Mouse (Mus musculus): ENCODE measurements at regions not wholly inside any gene's neighbourhood (a gene's known extent, or its start where the extent isn't known, plus 50 kb on each side); places are given as distances from the start of the nearest gene placed in this dataset.

DNA sequence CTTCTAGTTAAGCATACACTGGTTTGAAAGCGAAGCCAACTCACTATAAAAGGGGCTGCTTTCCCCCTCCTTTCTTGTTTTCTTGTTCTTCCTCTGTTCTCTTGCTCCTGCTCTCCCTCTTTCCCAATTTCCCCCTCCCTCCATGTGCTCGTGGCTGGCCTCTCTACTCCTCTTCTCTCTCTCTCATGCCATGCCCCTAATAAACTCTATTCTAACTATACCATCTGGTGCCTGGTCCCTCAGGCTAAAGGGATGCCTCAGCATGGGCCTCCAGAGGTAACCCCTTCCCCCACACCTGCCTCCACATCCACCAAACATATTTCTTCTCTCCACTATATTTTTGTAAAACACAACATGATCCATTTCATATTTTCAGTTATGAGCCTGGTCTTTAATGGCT lies 210.1 kb downstream of the Gja1 start:
- in situ Hi-C loops (cut with MseI, MboI), result no loop called here

DNA sequence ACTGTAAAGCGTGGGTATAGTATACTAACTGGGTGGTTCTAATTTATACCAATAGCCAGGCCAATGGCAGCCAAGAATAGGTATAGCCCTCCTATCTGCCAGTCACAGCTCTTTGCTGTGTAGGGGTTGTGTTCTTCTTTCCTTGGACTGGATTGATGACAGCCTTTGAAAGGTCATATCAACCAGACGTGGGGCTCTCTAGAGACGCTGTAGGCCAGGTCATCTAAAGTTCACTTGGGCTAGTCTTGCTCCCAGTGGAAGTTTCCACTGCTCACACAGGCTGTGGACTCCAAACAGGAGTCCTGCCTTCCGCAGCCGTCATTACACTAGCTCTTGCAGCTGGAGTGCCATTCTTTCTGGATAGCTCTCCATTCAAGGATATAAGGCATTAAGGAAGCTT lies 220.3 kb downstream of the Gja1 start:
- in situ Hi-C loops (cut with MseI, MboI), result no loop called here

DNA sequence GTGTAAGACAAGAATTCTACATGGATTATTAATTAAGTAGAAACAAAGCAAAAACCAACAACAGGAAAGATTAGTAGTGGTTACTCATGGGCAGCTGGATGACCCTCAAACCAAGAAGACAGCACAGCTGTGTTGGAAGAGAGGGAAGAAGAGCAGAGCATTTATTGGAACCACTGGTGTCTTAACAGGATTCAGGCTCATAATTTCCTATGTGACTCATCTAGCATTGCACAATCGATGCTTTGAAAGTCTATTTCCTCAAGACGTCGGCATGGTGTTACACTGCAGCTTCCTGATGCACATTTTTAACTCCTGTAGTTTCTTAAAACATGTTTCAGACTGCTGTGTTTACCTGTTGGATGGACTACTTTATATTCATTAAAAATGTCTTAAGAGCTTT lies 221.1 kb downstream of the Gja1 start:
- in situ Hi-C loops (cut with MseI, MboI), result no loop called here

DNA sequence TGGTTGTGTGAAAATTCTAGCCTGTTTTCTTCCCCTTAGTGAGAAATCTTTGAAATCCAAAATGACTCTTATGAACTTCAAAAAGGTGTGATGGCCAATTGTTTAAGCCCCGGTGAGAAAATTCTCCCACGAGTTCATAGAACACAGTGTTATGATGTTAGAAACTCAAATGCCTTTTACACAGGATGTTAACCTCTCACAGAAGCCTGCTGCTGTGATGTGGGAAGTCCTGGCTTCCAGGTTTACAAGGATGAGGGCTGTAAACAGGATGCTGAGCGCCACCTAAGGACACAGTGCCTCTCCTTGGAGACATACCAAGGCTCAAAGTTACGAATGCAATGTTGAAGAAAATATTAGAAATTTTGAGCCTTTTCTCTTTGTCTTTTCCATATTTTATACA lies 222.8 kb downstream of the Gja1 start:
- in situ Hi-C loops (cut with MseI, MboI), result no loop called here

DNA sequence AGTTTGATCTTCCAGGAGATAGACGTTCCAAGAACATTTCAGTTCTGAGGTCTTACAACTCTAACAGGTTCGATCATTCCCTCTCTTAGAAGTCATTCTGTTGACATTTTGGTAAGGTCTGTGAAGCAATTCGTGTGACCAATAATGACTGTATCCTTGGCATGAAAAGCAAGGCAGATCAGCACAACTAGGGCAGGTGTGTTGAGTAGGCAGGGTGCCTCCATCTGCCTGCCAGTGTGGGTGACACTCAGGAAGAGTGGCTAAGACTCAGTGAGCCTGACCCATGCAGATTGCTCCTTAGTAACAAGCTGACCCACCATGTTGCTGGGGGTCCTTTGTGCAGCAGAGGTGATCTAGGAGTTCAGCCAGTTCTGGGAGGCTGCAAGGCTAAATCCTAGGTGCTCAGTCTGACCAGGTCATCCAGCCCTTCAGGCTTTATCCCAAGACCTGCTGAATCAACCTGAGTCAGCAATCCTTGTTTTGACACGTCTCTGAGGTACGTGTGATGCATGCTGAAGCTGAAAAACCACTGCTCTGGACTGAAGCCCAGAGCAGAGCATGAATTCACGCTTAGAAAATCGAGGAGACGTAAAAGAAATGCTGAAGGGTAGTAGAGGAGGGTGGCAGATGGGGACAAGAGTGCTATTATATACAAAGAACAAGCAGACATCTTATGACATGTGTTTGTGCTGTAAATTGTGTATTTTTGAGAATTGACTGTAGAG lies 234.6 kb downstream of the Gja1 start:
- in situ Hi-C loops (cut with MseI, MboI), result no loop called here

DNA sequence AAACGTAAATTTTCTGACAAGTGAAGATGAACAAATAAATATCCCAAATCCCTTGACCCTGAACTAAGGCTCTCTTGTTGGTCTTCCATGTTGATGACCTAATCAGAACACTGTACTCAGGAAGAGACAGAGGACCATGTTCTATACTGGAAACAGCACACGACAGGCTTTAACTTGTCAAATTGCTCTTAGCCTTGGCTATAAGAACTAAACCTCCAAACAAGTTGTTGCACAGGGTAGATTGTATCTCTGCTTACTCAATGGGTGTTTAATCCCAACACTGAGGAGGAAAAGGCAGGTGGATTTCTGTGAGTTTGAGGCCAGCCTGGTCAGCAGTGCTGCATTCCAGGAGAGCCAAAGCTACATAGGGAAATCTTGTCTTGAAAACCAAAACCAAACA lies 265.5 kb downstream of the Gja1 start:
- in situ Hi-C loops (cut with MseI, MboI), result no loop called here

DNA sequence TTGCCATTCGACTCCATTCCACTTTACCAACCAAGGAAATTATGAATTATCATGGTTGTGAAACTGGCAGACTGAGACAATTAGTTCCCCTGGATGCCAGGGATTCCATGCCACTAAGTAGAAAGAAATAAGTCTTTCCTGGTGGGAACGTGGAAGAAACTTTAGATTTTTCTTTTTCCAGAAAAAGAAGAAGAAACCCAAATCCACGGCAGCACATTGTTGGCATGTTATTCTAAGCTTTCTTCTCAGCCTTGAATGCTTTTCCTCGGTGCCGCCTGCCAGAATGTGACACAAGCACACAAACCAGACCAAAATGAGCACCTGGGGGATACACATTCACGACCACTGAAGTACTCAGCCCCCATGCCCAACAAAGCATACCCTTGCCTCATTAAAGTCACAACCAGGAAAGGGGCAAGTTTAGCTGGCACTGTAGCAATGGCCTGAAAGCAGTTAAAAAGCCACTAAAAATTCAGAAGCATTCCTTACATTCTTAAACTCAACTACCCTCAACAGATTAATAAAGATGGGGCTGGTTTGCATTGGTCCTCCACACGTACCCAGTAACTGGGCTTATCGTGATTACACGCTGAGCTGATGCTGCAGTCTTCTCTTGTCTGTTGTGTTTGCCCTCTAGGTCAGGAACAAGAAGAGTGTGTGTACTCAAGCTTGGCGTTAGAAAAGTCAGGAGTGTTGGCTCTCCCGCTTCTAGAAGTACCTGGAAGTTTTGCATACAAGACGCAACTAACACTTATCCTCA lies 266.4 kb downstream of the Gja1 start:
- in situ Hi-C loops (cut with MseI, MboI), result no loop called here

DNA sequence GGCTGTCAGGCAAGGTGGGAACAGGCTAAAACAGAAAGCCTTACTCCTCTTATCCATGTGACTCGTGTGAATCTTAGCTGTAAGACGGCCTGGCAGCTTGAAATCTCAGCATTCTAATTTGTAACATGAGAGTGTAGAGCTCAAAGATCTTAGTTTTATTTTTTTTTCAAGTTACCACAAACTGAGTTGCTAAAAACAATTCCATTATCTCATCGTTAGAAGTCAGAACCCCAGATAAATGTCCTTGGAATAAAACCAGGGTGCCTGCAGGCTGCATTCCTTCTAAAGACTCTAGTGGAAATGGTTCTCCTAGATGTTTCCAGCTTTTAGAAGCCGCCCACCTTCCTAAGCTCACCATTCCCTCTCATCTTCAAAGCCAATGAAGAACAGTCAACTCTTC lies 283.4 kb downstream of the Gja1 start:
- in situ Hi-C loops (cut with MseI, MboI), result no loop called here

DNA sequence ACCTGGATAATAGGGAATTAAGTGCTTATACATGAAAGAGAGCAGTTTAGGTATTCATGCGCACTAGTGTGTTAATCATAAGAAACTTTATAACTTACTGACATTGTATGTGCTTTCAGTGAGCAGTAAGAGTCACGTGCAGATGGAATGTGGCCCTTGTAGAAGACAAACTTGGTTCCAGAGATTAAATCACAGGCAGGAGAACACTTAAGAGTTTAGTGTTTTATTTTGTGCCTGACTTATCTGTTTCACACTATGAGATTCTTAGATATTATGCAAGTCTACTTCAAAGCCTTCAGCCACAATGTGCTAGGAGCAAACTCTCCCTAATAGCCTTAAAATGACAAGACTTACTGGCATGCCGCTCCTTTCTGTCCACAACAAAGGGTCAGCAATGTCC lies 296.8 kb downstream of the Gja1 start:
- in situ Hi-C loops (cut with MseI, MboI), result no loop called here

DNA sequence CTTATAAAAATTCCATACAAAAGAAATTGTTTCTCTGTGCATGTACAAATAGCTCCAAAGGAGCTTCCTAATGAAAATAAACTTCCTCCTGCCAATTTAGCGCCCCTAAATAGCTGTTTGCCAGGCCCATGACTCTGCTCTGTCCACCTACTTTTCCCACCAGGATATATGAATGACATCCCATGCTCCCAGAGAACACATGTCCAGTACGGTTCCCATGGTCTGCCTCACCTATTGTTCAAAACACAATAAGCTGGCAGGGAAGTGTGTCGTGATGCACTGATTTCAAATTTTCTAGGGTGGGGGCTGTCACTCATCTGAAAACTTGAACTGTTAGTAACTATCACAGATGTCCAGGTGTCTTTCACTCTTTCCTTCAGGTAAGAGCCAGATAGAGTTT lies 305.8 kb downstream of the Gja1 start:
- in situ Hi-C loops (cut with MseI, MboI), result no loop called here

DNA sequence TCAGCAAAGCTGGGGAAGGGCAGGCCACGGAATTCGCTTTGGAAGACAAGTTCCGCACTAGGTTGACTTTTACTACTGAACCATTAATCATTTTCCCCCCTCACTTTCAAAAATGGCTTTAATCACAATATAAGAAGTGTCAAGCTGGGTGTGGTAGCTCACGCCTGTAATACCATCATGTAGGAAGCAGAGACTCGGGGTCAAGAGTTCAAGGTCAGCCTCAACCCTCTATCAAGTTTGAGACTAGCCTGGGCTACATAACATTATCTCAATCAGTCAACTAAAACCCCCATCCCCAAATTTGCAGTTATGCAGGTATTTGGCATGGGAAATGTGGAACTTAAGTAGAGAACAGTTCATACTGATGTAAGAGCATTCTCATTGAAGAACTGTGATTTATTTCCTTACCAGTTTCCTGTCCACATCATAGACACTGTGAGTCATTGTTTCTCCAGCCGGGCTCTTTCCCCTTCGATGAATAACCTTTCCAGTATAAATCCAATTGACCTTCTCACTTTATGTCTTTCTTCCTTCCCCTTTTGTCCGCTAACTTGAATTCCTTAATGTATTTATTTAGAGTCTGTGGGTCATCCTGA lies 308.6 kb downstream of the Gja1 start:
- in situ Hi-C loops (cut with MseI, MboI), result no loop called here

DNA sequence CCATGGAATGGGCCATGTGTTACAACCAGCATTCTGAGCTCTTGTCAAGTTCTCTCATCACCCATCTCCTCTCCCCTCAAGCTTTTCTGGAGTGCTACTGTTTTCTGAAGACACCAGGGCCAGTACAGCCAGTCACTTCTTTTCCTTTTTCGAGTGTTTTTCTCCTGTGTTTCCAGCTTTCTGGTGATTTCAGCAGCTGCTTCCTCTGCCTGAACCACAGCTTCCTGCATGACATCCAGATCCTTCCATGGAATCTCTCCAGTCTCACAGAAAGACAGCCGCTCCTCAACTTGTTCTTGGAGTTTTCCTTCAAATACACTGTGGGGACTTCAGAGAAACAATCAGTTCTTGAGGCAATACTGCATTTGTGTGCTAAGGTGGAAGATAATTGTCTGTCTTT lies 314.3 kb downstream of the Gja1 start:
- in situ Hi-C loops (cut with MseI, MboI), result no loop called here

DNA sequence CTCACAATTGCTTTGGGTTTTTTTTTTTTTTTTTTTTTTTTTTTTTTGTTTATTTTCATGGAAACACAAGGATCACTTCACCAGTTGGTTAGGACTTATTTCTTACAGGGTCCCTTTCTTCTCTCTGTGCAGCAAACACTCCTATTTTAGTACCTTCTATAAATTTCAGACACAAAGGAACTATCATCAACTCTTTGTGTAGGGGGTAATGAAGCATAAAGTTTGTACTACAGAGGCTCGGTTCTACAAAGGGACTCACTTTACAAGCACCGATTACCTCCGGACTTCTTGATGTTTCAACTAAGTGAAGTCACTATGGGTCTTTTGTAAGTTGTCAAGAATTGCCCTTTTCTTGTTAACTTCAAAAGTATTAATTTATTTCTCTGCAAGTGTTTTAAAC lies 318.0 kb downstream of the Gja1 start:
- in situ Hi-C loops (cut with MseI, MboI), result no loop called here

DNA sequence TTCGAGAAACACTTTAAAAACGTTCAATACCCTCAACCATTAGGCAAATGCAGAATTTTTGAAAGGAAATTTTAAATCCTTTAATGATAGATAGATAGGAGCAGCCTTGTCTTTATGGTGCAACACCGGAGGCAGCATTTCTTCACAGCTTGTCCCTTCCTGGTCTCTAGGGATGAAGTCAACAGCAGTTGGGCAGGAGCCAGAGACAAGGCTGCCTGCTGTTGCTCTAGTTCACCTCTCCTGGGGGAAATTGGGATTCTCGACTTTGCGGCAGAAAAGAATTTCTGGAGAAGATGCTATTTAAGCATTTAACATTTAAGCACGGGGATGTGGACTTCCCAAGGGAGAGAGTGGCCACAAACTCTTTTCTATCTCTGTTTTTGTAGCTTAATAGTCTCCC lies 323.0 kb downstream of the Gja1 start:
- in situ Hi-C loops (cut with MseI, MboI), result no loop called here

DNA sequence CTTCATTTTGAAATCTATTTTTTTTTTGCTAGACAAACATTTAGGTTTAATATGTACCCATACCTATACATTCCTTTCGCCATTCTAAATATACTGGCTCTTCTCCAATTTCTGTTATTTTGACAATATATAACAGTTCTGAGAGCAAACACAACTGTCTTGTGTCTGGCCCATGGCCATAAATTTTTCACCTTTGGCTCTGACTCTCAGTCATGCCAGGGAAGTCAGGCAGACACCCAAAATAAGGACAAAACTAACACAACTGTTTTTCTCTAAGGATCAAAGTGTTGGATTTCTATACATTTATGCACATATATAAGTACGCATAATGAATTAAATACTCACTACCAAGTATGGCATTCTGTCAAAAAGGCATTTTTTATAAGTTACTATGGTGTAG lies 331.3 kb downstream of the Gja1 start:
- in situ Hi-C loops (cut with MseI, MboI), result no loop called here

DNA sequence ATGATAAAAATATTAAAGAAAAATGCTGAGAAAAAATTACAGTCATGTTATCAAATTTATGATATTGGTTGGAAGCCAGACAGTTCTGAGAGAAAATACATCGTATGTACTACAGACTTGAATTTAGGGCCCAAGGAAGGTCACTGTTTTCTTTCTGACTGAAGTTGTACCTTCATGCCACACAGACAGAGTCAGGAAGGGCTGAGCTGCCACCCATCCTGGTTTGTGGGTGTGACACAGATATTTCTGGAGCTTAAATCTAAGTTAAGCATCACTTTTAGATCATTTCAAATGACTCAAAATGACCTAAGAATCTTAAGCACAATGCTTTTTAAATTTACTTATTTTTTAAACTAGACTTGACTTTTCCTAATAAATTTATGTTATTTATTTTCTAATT lies 331.8 kb downstream of the Gja1 start:
- in situ Hi-C loops (cut with MseI, MboI), result no loop called here

DNA sequence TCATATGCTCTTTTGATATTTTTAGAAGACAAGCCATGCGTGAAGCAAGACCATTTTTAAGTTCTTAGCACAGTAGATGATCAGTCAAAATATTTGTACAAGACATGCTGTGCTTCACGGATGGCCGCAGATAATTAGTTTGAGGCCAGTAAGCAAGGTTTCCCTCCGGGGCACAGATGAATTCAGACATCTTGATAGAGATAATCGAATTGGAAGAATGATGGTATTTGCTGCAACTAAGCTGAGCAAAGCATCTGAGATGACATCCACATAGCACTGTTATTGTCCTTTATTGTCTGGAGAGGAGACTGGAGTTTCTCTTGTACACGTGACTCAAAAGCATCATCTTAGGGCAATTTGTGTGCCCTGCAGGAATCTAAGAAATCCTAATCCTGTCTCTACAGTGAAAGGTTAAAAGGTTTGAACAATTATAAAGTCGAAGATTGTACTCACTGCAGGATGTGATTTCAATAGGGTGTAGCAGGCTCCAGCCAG lies 335.5 kb downstream of the Gja1 start:
- in situ Hi-C loops (cut with MseI, MboI), result no loop called here

DNA sequence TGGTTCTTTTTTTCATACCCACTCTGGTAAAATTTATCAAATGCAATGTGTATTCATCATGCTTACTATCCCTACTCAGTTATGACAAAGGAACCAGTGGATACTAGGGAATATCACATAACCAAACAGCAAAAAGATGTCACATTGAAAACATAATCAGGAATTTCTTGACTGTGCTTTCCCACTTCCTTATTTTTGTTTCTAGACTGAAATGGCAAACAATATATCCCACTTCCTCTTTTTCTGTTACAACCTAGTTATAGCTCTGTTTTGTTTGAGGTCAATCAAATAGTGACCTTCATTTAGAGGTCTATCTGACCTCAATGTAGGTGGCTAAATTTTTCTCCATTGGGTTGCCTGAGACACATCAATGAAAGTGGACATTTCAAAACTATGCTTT lies 359.9 kb downstream of the Gja1 start:
- in situ Hi-C loops (cut with MseI, MboI), result no loop called here

DNA sequence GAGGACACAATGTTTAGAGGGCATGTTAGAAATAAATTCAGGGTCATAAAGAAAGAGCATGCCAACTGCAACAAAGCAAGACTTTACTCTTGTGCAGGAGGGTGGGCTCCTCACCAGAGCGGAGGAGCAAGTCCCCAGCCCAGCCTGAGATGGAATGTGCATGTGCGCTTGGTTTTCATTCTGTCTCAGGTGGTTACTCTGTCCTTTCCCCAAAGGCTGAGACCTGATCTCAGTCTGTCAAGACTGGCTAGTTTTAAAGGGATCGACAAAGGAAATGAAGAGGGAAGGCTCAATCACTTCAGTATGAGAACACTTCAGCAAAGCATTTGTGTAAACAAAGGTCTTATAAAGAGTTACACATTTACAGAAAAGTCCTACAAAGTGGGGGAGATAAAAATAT lies 362.5 kb downstream of the Gja1 start:
- in situ Hi-C loops (cut with MseI, MboI), result no loop called here

DNA sequence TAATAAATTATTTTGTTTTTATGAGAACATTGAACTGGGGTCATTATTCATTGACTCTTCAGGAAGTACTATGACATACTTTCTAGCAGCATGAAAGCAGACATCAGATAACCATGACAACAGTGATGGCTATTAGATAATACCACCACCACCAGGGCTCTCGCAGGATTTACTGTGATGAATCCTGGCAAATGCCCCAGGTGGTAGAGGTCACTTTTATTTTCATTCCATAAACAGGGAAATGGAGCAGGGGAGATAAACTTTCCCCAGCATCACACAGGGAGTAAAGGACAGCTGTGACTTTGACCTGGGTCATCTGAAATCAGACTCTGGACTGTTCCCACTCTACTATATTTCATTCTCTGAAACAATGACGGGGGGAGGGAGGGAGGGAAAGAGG lies 375.0 kb downstream of the Gja1 start:
- in situ Hi-C loops (cut with MseI, MboI), result no loop called here

DNA sequence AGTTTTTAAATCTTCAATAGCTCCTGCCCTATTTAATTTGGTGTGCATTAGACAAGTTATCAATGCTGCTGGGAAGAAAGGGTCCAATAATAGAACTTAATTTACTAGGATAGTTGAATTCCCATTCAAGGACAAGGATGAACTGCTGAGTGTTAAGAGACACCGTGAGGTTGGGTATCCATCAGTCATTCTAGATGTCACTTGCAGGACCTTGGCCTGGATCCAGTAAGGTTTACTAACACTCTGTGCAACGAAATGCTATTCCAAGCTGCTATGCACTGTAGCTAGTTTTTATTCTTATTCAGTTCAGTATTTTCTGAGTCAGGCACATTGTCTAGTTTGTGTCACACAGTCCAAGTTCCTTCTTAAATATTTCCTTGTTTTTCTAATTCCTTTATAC lies 376.4 kb downstream of the Gja1 start:
- in situ Hi-C loops (cut with MseI, MboI), result no loop called here

DNA sequence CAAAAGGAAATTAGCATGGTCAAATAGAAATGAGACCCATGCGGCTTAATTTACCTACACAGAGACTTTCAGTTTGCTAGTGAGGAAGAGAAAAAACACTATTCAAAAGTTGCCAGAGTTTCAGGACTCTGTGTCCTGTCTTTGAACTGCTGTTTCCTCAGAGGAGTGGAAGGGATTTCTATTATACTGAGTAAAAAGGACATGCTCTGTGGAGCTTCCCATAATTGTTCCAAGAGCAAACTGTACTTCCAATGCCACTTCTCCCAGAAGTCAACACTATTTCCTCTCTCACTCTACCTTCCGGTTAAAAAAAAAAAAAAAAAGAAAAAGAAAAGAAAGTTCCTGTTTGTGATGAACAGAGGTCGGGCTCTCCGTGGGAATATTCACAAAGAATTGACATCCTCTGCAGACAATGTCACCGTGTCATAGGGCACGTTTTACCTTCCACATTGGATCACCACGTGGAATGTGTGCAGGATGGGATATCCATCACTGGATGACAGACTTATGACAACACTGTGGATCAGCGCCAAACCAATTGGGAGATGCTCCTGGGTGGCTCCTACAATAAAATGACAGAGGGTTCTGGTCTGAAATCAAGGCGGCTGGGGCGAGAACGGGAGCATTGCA lies 377.5 kb downstream of the Gja1 start:
- in situ Hi-C loops (cut with MseI, MboI), result no loop called here

DNA sequence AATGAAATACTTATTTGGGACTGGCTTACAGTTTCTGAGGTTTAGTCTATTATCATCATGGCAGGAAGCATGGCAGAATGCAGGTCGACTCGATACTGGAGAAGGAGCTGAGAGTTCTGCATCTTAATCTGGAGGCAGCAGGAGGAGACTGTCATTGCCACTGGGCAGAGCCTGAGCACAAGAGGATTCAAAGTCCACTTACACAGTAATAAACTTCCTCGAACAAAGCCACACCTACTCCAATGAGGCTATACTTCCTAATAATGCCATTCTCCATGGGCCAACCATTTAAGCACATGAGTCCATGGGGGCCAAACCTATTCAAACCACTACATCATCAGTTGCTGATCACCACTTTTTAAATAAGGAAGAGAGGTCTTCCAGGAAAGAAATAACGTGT lies 393.5 kb downstream of the Gja1 start:
- in situ Hi-C loops (cut with MseI, MboI), result no loop called here
